Mouse (Mus musculus) ES-Bruce4 (cell line): ENCODE data around the gene Mfsd11.

Experiments
- CTCF ChIP-seq: IDR thresholded peaks from one replicate; pipeline ENCODE4 v1.8.1; 2011; ENCODE audit warnings: low read depth, low read length
- EP300 ChIP-seq: IDR thresholded peaks from 2 replicates; pipeline ENCODE4 v1.6.1; 2011; ENCODE audit warnings: low read depth, low read length; ENCODE audit not compliant: insufficient read depth
- POLR2A ChIP-seq: IDR thresholded peaks from one replicate; pipeline ENCODE4 v1.8.1; 2011; ENCODE audit warnings: low read length; ENCODE audit not compliant: insufficient read depth

DNA sequence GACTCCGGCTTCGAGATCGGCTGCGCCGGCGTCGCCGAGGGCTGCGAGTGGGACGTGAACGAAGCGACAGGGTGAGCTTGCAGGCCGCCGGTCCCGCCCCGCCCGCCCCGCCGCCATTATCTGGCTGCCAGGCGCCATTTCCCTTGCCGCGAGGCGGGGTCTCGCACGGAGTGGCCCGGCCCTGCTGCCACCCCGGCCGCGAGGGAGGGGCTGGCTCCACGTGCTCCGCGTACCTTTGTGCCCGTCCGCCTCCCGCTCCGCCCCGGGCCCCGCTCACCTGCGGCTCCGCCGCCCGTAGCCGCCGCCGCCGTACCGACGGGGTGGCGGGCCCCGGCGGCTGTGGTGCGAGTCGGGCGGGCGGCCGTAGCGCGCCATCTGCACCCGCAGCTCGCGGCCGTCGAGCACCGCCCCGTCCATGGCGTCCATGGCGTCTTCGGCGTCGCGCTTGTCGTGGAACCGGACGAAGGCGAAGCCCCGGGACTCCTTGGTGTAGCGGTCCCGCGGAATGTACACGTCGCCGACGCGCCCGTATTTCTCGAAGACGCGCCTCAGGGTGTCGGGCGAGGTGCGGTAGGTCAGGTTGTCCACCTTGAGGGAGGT, at the start of gene Mfsd11:
- no peak for TF ChIP-seq CTCF
- TF ChIP-seq POLR2A, result no peak
- no peak for TF ChIP-seq EP300
